Mouse (Mus musculus) thymus, postnatal 4 days (tissue): Measurements from ENCODE around the gene Fgd1.
A peak's percentile ranks its signal among the peaks of the same experiment; 100 is the strongest.

Source experiments
- DNase-seq: peaks from one replicate; pipeline ENCODE4 v3.0.0; 2021

Gene Fgd1

GRCm38 (mm10) chrX:151045850-151046249 lies at the start of gene Fgd1:
Gene Fgd1 (plus strand): TSS chrX:151046150.
- DNase-seq: no peak

- no peak for DNase-seq
Observed at GRCm38 (mm10) chrX:150996775-150997174, 49.2 kb upstream of the Fgd1 start.

- DNase-seq: peak; percentile 93
Observed at GRCm38 (mm10) chrX:151016938-151017877, 28.7 kb upstream of the Fgd1 start, which contains the start of gene Gnl3l. Gene Gnl3l (minus strand): TSS chrX:151017322.

- no peak for DNase-seq
Observed at GRCm38 (mm10) chrX:151017897-151018296, 28.1 kb upstream of the Fgd1 start.

- no peak for DNase-seq
Observed at GRCm38 (mm10) chrX:151018798-151019197, 27.2 kb upstream of the Fgd1 start.

- no peak for DNase-seq
Observed at GRCm38 (mm10) chrX:151031400-151031799, 14.6 kb upstream of the Fgd1 start.

GRCm38 (mm10) chrX:151041223-151041622 lies 4.7 kb upstream of the Fgd1 start:
- no peak for DNase-seq

- DNase-seq: no peak
Observed at GRCm38 (mm10) chrX:151046321-151046720, 371 bp downstream of the Fgd1 start.

- DNase-seq: peak; percentile 68
Observed at GRCm38 (mm10) chrX:151046777-151047430, 954 bp downstream of the Fgd1 start.

- DNase-seq: peak; percentile 38
Observed at GRCm38 (mm10) chrX:151047431-151048058, 1.6 kb downstream of the Fgd1 start.

- no peak for DNase-seq
Observed at GRCm38 (mm10) chrX:151049661-151050215, 3.8 kb downstream of the Fgd1 start.

- no peak for DNase-seq
Observed at GRCm38 (mm10) chrX:151050337-151050736, 4.4 kb downstream of the Fgd1 start.

GRCm38 (mm10) chrX:151054489-151054888 lies 8.5 kb downstream of the Fgd1 start:
- no peak for DNase-seq

- DNase-seq: no peak
Observed at GRCm38 (mm10) chrX:151055559-151055958, 9.6 kb downstream of the Fgd1 start.

GRCm38 (mm10) chrX:151059346-151059745 lies 13.4 kb downstream of the Fgd1 start:
- no peak for DNase-seq

GRCm38 (mm10) chrX:151061615-151062299 lies 15.8 kb downstream of the Fgd1 start:
- DNase-seq: no peak

GRCm38 (mm10) chrX:151066071-151066666 lies 20.2 kb downstream of the Fgd1 start:
- DNase-seq: no peak

GRCm38 (mm10) chrX:151067876-151068275 lies 21.9 kb downstream of the Fgd1 start:
- DNase-seq: no peak

- DNase-seq: no peak
Observed at GRCm38 (mm10) chrX:151076007-151076406, 30.1 kb downstream of the Fgd1 start.

GRCm38 (mm10) chrX:151076941-151077485 lies 31.1 kb downstream of the Fgd1 start:
- DNase-seq: no peak

GRCm38 (mm10) chrX:151085599-151085998 lies 39.6 kb downstream of the Fgd1 start:
- DNase-seq: no peak

- no peak for DNase-seq
Observed at GRCm38 (mm10) chrX:151087418-151087817, 41.5 kb downstream of the Fgd1 start.
